Mouse (Mus musculus): ENCODE measurements at regions not wholly inside any gene's neighbourhood (a gene's known extent, or its start where the extent isn't known, plus 50 kb on each side); places are given as distances from the start of the nearest gene placed in this dataset.

GRCm38 (mm10) chr1:165064981-165065380 lies 95.6 kb downstream of the Tbx19 start:
- TF ChIP-seq CTCF (conservative IDR thresholded peaks at IDR 0.05; ENCODE audit: insufficient read depth, insufficient read length, low read depth, low read length) (no peak), POLR2A (IDR thresholded peaks at IDR 0.05; ENCODE audit: low read depth, low read length) (no peak)
- Histone ChIP-seq H3K36me3 (ENCODE audit: control insufficient read depth, insufficient read depth, low read length) (no peaks in the 10 kb centered on the region), H3K4me1 (ENCODE audit: control insufficient read depth, insufficient read depth, low read length) (no peaks in the 10 kb centered on the region), H3K27me3 (replicated peaks; ENCODE audit: control insufficient read depth, insufficient read depth, low read length) (no peaks in the 10 kb centered on the region), H3K4me3 (ENCODE audit: insufficient read depth, low read depth, low read length) (no peak overlapping the region), H3K27ac (ENCODE audit: insufficient read depth, low read depth, low read length) (no peak overlapping the region)
- 88% methylated on average over 5 of the region's 5 CpGs for WGBS
- no peak for DNase-seq

- Histone ChIP-seq H3K27me3 (replicated peaks; ENCODE audit: control insufficient read depth, insufficient read depth, low read length) (no peaks in the 10 kb centered on the region), H3K4me3 (ENCODE audit: insufficient read depth, low read depth, low read length) (no peak overlapping the region), H3K4me1 (ENCODE audit: control insufficient read depth, insufficient read depth, low read length) (no peaks in the 10 kb centered on the region), H3K36me3 (ENCODE audit: control insufficient read depth, insufficient read depth, low read length) (no peaks in the 10 kb centered on the region), H3K27ac (ENCODE audit: insufficient read depth, low read depth, low read length) (no peak overlapping the region)
- DNase-seq = no peak
- TF ChIP-seq POLR2A (IDR thresholded peaks at IDR 0.05; ENCODE audit: low read depth, low read length) = no peak
- no peak for TF ChIP-seq CTCF (conservative IDR thresholded peaks at IDR 0.05; ENCODE audit: insufficient read depth, insufficient read length, low read depth, low read length)
- 56% methylated on average over 8 of the region's 8 CpGs for WGBS
Measured at GRCm38 (mm10) chr1:165062813-165063492, 97.6 kb downstream of the Tbx19 start.

- Histone ChIP-seq H3K4me1 (ENCODE audit: control insufficient read depth, insufficient read depth, low read length) (no peaks in the 10 kb centered on the region), H3K27ac (ENCODE audit: insufficient read depth, low read depth, low read length) (no peak overlapping the region), H3K27me3 (replicated peaks; ENCODE audit: control insufficient read depth, insufficient read depth, low read length) (no peaks in the 10 kb centered on the region), H3K36me3 (ENCODE audit: control insufficient read depth, insufficient read depth, low read length) (no peaks in the 10 kb centered on the region), H3K4me3 (ENCODE audit: insufficient read depth, low read depth, low read length) (no peak overlapping the region)
- DNase-seq = no peak
- 63% methylated on average over 3 of the region's 3 CpGs for WGBS
- TF ChIP-seq CTCF (conservative IDR thresholded peaks at IDR 0.05; ENCODE audit: insufficient read depth, insufficient read length, low read depth, low read length) (no peak), POLR2A (IDR thresholded peaks at IDR 0.05; ENCODE audit: low read depth, low read length) (no peak)
Measured at GRCm38 (mm10) chr1:165061420-165061819, 99.2 kb downstream of the Tbx19 start.

GRCm38 (mm10) chr1:165054245-165054644 lies 106.3 kb downstream of the Tbx19 start:
- H3K36me3 ChIP-seq (ENCODE audit: control insufficient read depth, insufficient read depth, low read length) = no peaks in the 10 kb centered on the region
- WGBS = 83% methylated on average over 6 of the region's 6 CpGs
- H3K27ac ChIP-seq (ENCODE audit: insufficient read depth, low read depth, low read length) = no peak overlapping the region
- no peaks in the 10 kb centered on the region for H3K4me1 ChIP-seq (ENCODE audit: control insufficient read depth, insufficient read depth, low read length)
- no peak for DNase-seq
- no peak for TF ChIP-seq CTCF (conservative IDR thresholded peaks at IDR 0.05; ENCODE audit: insufficient read depth, insufficient read length, low read depth, low read length)
- no peak for TF ChIP-seq POLR2A (IDR thresholded peaks at IDR 0.05; ENCODE audit: low read depth, low read length)
- no peak overlapping the region for H3K4me3 ChIP-seq (ENCODE audit: insufficient read depth, low read depth, low read length)
- H3K27me3 ChIP-seq (replicated peaks; ENCODE audit: control insufficient read depth, insufficient read depth, low read length) = no peaks in the 10 kb centered on the region

GRCm38 (mm10) chr1:165051294-165051693 lies 109.3 kb downstream of the Tbx19 start:
- Histone ChIP-seq H3K27me3 (replicated peaks; ENCODE audit: control insufficient read depth, insufficient read depth, low read length) (no peaks in the 10 kb centered on the region), H3K4me1 (ENCODE audit: control insufficient read depth, insufficient read depth, low read length) (no peaks in the 10 kb centered on the region), H3K36me3 (ENCODE audit: control insufficient read depth, insufficient read depth, low read length) (no peaks in the 10 kb centered on the region), H3K27ac (ENCODE audit: insufficient read depth, low read depth, low read length) (no peak overlapping the region), H3K4me3 (ENCODE audit: insufficient read depth, low read depth, low read length) (no peak overlapping the region)
- WGBS = 52% methylated on average over 2 of the region's 2 CpGs
- DNase-seq = no peak
- TF ChIP-seq POLR2A (IDR thresholded peaks at IDR 0.05; ENCODE audit: low read depth, low read length) (no peak), CTCF (conservative IDR thresholded peaks at IDR 0.05; ENCODE audit: insufficient read depth, insufficient read length, low read depth, low read length) (no peak)

- H3K36me3 ChIP-seq (ENCODE audit: control insufficient read depth, insufficient read depth, low read length) = no peaks in the 10 kb centered on the region
- H3K4me1 ChIP-seq (ENCODE audit: control insufficient read depth, insufficient read depth, low read length) = no peaks in the 10 kb centered on the region
- no peak overlapping the region for H3K4me3 ChIP-seq (ENCODE audit: insufficient read depth, low read depth, low read length)
- TF ChIP-seq CTCF (conservative IDR thresholded peaks at IDR 0.05; ENCODE audit: insufficient read depth, insufficient read length, low read depth, low read length) = no peak
- no peak for TF ChIP-seq POLR2A (IDR thresholded peaks at IDR 0.05; ENCODE audit: low read depth, low read length)
- 82% methylated on average over 4 of the region's 4 CpGs for WGBS
- H3K27me3 ChIP-seq (replicated peaks; ENCODE audit: control insufficient read depth, insufficient read depth, low read length) = no peaks in the 10 kb centered on the region
- no peak for DNase-seq
- H3K27ac ChIP-seq (ENCODE audit: insufficient read depth, low read depth, low read length) = no peak overlapping the region
Measured at GRCm38 (mm10) chr1:165050176-165050575, 110.4 kb downstream of the Tbx19 start.

GRCm38 (mm10) chr1:165046637-165047036 lies 111.3 kb upstream of the Xcl1 start:
- 26% methylated on average over 7 of the region's 7 CpGs for WGBS
- Histone ChIP-seq H3K27ac (ENCODE audit: insufficient read depth, low read depth, low read length) (no peak overlapping the region), H3K4me3 (ENCODE audit: insufficient read depth, low read depth, low read length) (no peak overlapping the region), H3K4me1 (ENCODE audit: control insufficient read depth, insufficient read depth, low read length) (no peaks in the 10 kb centered on the region), H3K27me3 (replicated peaks; ENCODE audit: control insufficient read depth, insufficient read depth, low read length) (no peaks in the 10 kb centered on the region), H3K36me3 (ENCODE audit: control insufficient read depth, insufficient read depth, low read length) (no peaks in the 10 kb centered on the region)
- TF ChIP-seq CTCF (conservative IDR thresholded peaks at IDR 0.05; ENCODE audit: insufficient read depth, insufficient read length, low read depth, low read length) (no peak), POLR2A (IDR thresholded peaks at IDR 0.05; ENCODE audit: low read depth, low read length) (no peak)
- DNase-seq = no peak

Data from kidney, adult 2 months (tissue).